Mouse (Mus musculus): Measurements from ENCODE around the gene Wdr38. TPM values are rescaled to one million over a fixed set of nuclear protein-coding genes. Genes with fewer than 3 reads are reported as not detected.

Wdr38 gene
- total RNA-seq, 1 experiment = 1.7 TPM

GRCm38 (mm10) chr2:38987371-38987770, 9.9 kb upstream of the Wdr38 start:
- no peaks in the 10 kb centered on the region for H3K9me3 ChIP-seq (ENCODE audit: control insufficient read depth, insufficient read depth, low read depth, low read length)
- no peak overlapping the region for H3K9ac ChIP-seq (ENCODE audit: insufficient read depth, low read depth, low read length, poor library complexity, severe bottlenecking)
- H3K4me3 ChIP-seq (ENCODE audit: insufficient read depth in 1 of 2, low read depth in 1 of 2, low read length in 2 of 2, poor library complexity in 1 of 2, severe bottlenecking in 1 of 2) = no peak overlapping the region
- no peak overlapping the region for H3K27ac ChIP-seq (ENCODE audit: insufficient read depth, low read depth, low read length, poor library complexity, severe bottlenecking)
- H3K4me1 ChIP-seq (ENCODE audit: control insufficient read depth in 2 of 2, insufficient read depth in 2 of 2, low read length in 2 of 2, poor library complexity in 1 of 2) = peaks cover 5 to 8% of the 10 kb centered on the region in 2 experiments; a peak in 2 of 4 replicates
- DNase-seq (ENCODE audit: low read depth, low spot score) = no peak
- in situ Hi-C loops (cut with MboI; ENCODE audit: low sequenced_read_pairs in 2 of 2, unreplicated experiment in 2 of 2) = no loop called here
- no peaks in the 10 kb centered on the region for H3K36me3 ChIP-seq (ENCODE audit: control insufficient read depth, insufficient read depth, low read length, poor library complexity, severe bottlenecking)
- TF ChIP-seq ZC3H11A (IDR thresholded peaks at IDR 0.05; ENCODE audit: borderline replicate concordance, low read depth, low read length) = no peak
- TF ChIP-seq HCFC1 (IDR thresholded peaks at IDR 0.05; ENCODE audit: borderline replicate concordance, insufficient read depth, low read length) = no peak
- TF ChIP-seq MAFK (IDR thresholded peaks at IDR 0.05; ENCODE audit: insufficient read depth, low read depth, low read length) = no peak
- no peak for TF ChIP-seq CHD2 (IDR thresholded peaks at IDR 0.05; ENCODE audit: low read depth, low read length)
- no peak for TF ChIP-seq ZNF384 (IDR thresholded peaks at IDR 0.05; ENCODE audit: low read depth, low read length)

DNA sequence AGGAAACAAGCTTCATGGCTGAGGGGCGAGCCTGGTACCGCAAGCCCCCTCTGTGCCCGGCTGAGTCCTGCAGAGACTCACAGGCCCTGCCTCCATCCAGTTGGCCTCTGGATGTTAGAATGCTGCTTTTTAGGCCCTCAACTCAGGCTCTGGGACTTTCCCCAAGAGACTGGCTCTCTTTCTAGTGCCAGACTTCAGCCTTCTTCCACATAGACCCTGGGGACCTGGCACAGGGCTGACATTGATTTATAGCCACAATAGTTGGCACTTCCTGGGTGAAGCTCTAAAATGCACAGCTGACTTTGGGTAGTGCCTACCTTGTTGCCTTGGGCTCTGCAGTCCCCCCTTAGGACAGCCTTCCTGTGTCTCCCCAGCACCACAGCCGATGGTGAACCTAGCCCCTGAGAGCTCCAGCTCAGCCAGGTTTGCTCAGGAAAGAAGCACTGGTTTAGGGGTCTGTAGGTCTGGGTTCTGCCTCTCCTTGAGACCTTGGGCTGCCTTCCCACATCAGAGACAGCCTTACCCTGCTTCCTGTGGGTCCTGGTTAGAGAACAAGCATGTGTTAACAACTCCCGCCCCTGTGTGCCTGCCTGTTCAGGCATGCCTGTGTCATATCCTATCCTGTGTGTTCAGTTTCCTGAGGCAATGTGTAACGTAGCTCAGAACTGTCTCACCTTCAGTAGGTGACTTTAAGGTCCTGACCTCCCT, 9.3 kb upstream of the Wdr38 start:
- Histone ChIP-seq H3K36me3 (ENCODE audit: control insufficient read depth, insufficient read depth, low read length, poor library complexity, severe bottlenecking) (no peaks in the 10 kb centered on the region), H3K4me1 (ENCODE audit: control insufficient read depth in 2 of 2, insufficient read depth in 2 of 2, low read length in 2 of 2, poor library complexity in 1 of 2) (peaks cover 5 to 8% of the 10 kb centered on the region in 2 experiments; a peak in 2 of 4 replicates), H3K4me3 (ENCODE audit: insufficient read depth in 1 of 2, low read depth in 1 of 2, low read length in 2 of 2, poor library complexity in 1 of 2, severe bottlenecking in 1 of 2) (no peak overlapping the region), H3K9ac (ENCODE audit: insufficient read depth, low read depth, low read length, poor library complexity, severe bottlenecking) (no peak overlapping the region; the same call in 1 of the 2 replicates), H3K9me3 (ENCODE audit: control insufficient read depth, insufficient read depth, low read depth, low read length) (no peaks in the 10 kb centered on the region), H3K27ac (ENCODE audit: insufficient read depth, low read depth, low read length, poor library complexity, severe bottlenecking) (no peak overlapping the region)
- in situ Hi-C loops (cut with MboI; ENCODE audit: low sequenced_read_pairs in 2 of 2, unreplicated experiment in 2 of 2) = no loop called here
- TF ChIP-seq CHD2 (IDR thresholded peaks at IDR 0.05; ENCODE audit: low read depth, low read length) (no peak), MAFK (IDR thresholded peaks at IDR 0.05; ENCODE audit: insufficient read depth, low read depth, low read length) (no peak), ZC3H11A (IDR thresholded peaks at IDR 0.05; ENCODE audit: borderline replicate concordance, low read depth, low read length) (no peak), ZNF384 (IDR thresholded peaks at IDR 0.05; ENCODE audit: low read depth, low read length) (no peak), HCFC1 (IDR thresholded peaks at IDR 0.05; ENCODE audit: borderline replicate concordance, insufficient read depth, low read length) (no peak)
- DNase-seq (ENCODE audit: low read depth, low spot score) = no peak

- Histone ChIP-seq H3K9ac (ENCODE audit: insufficient read depth, low read depth, low read length, poor library complexity, severe bottlenecking) (no peak overlapping the region), H3K4me1 (ENCODE audit: control insufficient read depth in 2 of 2, insufficient read depth in 2 of 2, low read length in 2 of 2, poor library complexity in 1 of 2) (peaks cover 5 to 8% of the 10 kb centered on the region in 2 experiments; a peak in 2 of 4 replicates), H3K27ac (ENCODE audit: insufficient read depth, low read depth, low read length, poor library complexity, severe bottlenecking) (no peak overlapping the region), H3K36me3 (ENCODE audit: control insufficient read depth, insufficient read depth, low read length, poor library complexity, severe bottlenecking) (no peaks in the 10 kb centered on the region), H3K9me3 (ENCODE audit: control insufficient read depth, insufficient read depth, low read depth, low read length) (no peaks in the 10 kb centered on the region), H3K4me3 (ENCODE audit: insufficient read depth in 1 of 2, low read depth in 1 of 2, low read length in 2 of 2, poor library complexity in 1 of 2, severe bottlenecking in 1 of 2) (no peak overlapping the region)
- DNase-seq (ENCODE audit: low read depth, low spot score) = no peak
- TF ChIP-seq HCFC1 (IDR thresholded peaks at IDR 0.05; ENCODE audit: borderline replicate concordance, insufficient read depth, low read length) (no peak), MAFK (IDR thresholded peaks at IDR 0.05; ENCODE audit: insufficient read depth, low read depth, low read length) (no peak), ZC3H11A (IDR thresholded peaks at IDR 0.05; ENCODE audit: borderline replicate concordance, low read depth, low read length) (no peak), CHD2 (IDR thresholded peaks at IDR 0.05; ENCODE audit: low read depth, low read length) (no peak), ZNF384 (IDR thresholded peaks at IDR 0.05; ENCODE audit: low read depth, low read length) (no peak)
- in situ Hi-C loops (cut with MboI; ENCODE audit: low sequenced_read_pairs in 2 of 2, unreplicated experiment in 2 of 2) = no loop called here
Measured at GRCm38 (mm10) chr2:38988929-38989328, 8.3 kb upstream of the Wdr38 start.

GRCm38 (mm10) chr2:38992004-38992403, 5.3 kb upstream of the Wdr38 start:
- TF ChIP-seq MAFK (IDR thresholded peaks at IDR 0.05; ENCODE audit: insufficient read depth, low read depth, low read length) (no peak), HCFC1 (IDR thresholded peaks at IDR 0.05; ENCODE audit: borderline replicate concordance, insufficient read depth, low read length) (no peak), ZNF384 (IDR thresholded peaks at IDR 0.05; ENCODE audit: low read depth, low read length) (no peak), ZC3H11A (IDR thresholded peaks at IDR 0.05; ENCODE audit: borderline replicate concordance, low read depth, low read length) (no peak), CHD2 (IDR thresholded peaks at IDR 0.05; ENCODE audit: low read depth, low read length) (no peak)
- no peaks in the 10 kb centered on the region for H3K36me3 ChIP-seq (ENCODE audit: control insufficient read depth, insufficient read depth, low read length, poor library complexity, severe bottlenecking)
- H3K4me3 ChIP-seq (ENCODE audit: insufficient read depth in 1 of 2, low read depth in 1 of 2, low read length in 2 of 2, poor library complexity in 1 of 2, severe bottlenecking in 1 of 2) = no peak overlapping the region
- H3K27ac ChIP-seq (ENCODE audit: insufficient read depth, low read depth, low read length, poor library complexity, severe bottlenecking) = no peak overlapping the region
- no peak for DNase-seq (ENCODE audit: low read depth, low spot score)
- H3K9me3 ChIP-seq (ENCODE audit: control insufficient read depth, insufficient read depth, low read depth, low read length) = no peaks in the 10 kb centered on the region
- in situ Hi-C loops (cut with MboI; ENCODE audit: low sequenced_read_pairs in 2 of 2, unreplicated experiment in 2 of 2) = no loop called here
- no peak overlapping the region for H3K9ac ChIP-seq (ENCODE audit: insufficient read depth, low read depth, low read length, poor library complexity, severe bottlenecking)
- H3K4me1 ChIP-seq (ENCODE audit: control insufficient read depth in 2 of 2, insufficient read depth in 2 of 2, low read length in 2 of 2, poor library complexity in 1 of 2) = peaks cover 5 to 8% of the 10 kb centered on the region in 2 experiments; a peak in 2 of 4 replicates
